Mouse (Mus musculus) thymus, adult 2 months (tissue): ENCODE measurements around the gene Spag4. TPM values are rescaled to one million over a fixed set of nuclear protein-coding genes. Genes with fewer than 3 reads are reported as not detected.
"Not testable (repeated sequence)": the region's sequence is repeated elsewhere in the genome, so short reads cannot be mapped to it uniquely, and the experiment has no call there.

ENCODE experiments used
- DNase-seq: peaks from one replicate; pipeline ENCODE4 v3.0.0; 2021
- H3K27ac ChIP-seq: fragments of 200-500 bp; 2 replicates; pipeline ENCODE4 v1.5.1; 2012; ENCODE audit warnings: low read length, control low read depth; ENCODE audit not compliant: control insufficient read depth, insufficient read depth
- H3K27me3 ChIP-seq: fragments of 200-500 bp; 2 replicates; pipeline ENCODE4 v1.6.1; 2012; ENCODE audit warnings: mild to moderate bottlenecking, low read length, moderate library complexity, mixed read lengths; ENCODE audit not compliant: control insufficient read depth, insufficient read depth
- H3K36me3 ChIP-seq: fragments of 200-500 bp; 2 replicates; pipeline ENCODE4 v1.6.1; 2012; ENCODE audit warnings: mild to moderate bottlenecking, low read length, moderate library complexity; ENCODE audit not compliant: control insufficient read depth, insufficient read depth
- H3K4me1 ChIP-seq: fragments of 200-500 bp; replicated peaks from 2 replicates; pipeline ENCODE4 v1.6.1; 2012; ENCODE audit warnings: low read length; ENCODE audit not compliant: control insufficient read depth, insufficient read depth
- H3K4me3 ChIP-seq: fragments of 200-500 bp; 2 replicates; pipeline ENCODE4 v1.5.1; 2012; ENCODE audit warnings: mild to moderate bottlenecking, low read length, control low read depth, moderate library complexity; ENCODE audit not compliant: control insufficient read depth, insufficient read depth
- CTCF ChIP-seq: fragments of 200-500 bp; IDR thresholded peaks from 2 replicates; pipeline ENCODE4 v1.5.1; 2012; ENCODE audit warnings: mild to moderate bottlenecking, control low read depth, low read length, moderate library complexity, borderline replicate concordance; ENCODE audit not compliant: control insufficient read depth, poor library complexity, insufficient read depth; ENCODE audit errors: extremely low read depth
- POLR2A ChIP-seq: fragments of 200-500 bp; IDR thresholded peaks from 2 replicates; pipeline ENCODE4 v1.6.1; 2012; ENCODE audit warnings: mild to moderate bottlenecking, low read length, control low read depth, moderate library complexity; ENCODE audit not compliant: control insufficient read depth, poor library complexity, insufficient read depth; ENCODE audit errors: extremely low read depth
- WGBS: fragments of 180-500 bp; shearing (Covaris S2); methylation state at CpG from one replicate; pipeline ENCODE4 v1.1.7; 2018; 5-methylcytosine and 5-hydroxymethylcytosine counted together
- polyA plus RNA-seq: library from polyadenylated mRNA; depleted of rRNA; stranded (reverse); fragments of >200 nt; gene quantifications from 2 replicates; pipeline ENCODE4 v1.2.3, GENCODE M21; 2012; rRNA removed

Spag4 gene
- polyA plus RNA-seq, 1 experiment: 3.8 TPM

DNA sequence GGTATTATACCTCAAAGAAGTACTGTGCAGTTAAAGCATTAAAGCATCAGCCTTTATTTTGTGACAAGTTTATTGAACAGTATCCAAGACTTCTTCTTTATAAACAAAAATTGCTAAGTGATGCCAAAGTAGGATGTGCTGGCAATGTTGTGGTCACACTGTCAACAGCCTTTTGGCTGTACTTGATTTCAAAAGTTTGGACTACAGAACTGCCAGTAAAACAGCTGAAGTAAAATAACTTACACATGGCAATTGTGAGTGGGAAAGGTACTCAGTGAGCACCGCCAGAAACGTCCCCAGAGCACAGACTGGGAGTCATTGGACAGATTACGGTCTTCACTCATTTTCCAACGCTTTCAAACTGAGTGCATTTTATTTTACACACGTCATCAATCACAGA lies 27.0 kb downstream of the Spag4 start:
- DNase-seq: no peak
- Histone ChIP-seq H3K27me3 (no peaks in the 10 kb centered on the region), H3K4me1 (no peaks in the 10 kb centered on the region), H3K4me3 (no peak overlapping the region), H3K36me3 (peaks cover 25% of the 10 kb centered on the region), H3K27ac (no peak overlapping the region)
- TF ChIP-seq POLR2A (no peak), CTCF (no peak)
- 92% methylated on average over 5 of the region's 5 CpGs for WGBS

- Histone ChIP-seq H3K27me3 (no peaks in the 10 kb centered on the region), H3K36me3 (no peaks in the 10 kb centered on the region), H3K27ac (peak overlapping the region; percentile 51; the same call in 1 of the 2 replicates), H3K4me3 (peak overlapping the region; percentile 87), H3K4me1 (peaks cover 5% of the 10 kb centered on the region)
- peak; percentile 25 for DNase-seq
- TF ChIP-seq CTCF (no peak), POLR2A (no peak)
- under 1% methylated on average over 16 of the region's 16 CpGs for WGBS
Measured at GRCm38 (mm10) chr2:156110627-156111357, 45.8 kb downstream of the Spag4 start.

DNA sequence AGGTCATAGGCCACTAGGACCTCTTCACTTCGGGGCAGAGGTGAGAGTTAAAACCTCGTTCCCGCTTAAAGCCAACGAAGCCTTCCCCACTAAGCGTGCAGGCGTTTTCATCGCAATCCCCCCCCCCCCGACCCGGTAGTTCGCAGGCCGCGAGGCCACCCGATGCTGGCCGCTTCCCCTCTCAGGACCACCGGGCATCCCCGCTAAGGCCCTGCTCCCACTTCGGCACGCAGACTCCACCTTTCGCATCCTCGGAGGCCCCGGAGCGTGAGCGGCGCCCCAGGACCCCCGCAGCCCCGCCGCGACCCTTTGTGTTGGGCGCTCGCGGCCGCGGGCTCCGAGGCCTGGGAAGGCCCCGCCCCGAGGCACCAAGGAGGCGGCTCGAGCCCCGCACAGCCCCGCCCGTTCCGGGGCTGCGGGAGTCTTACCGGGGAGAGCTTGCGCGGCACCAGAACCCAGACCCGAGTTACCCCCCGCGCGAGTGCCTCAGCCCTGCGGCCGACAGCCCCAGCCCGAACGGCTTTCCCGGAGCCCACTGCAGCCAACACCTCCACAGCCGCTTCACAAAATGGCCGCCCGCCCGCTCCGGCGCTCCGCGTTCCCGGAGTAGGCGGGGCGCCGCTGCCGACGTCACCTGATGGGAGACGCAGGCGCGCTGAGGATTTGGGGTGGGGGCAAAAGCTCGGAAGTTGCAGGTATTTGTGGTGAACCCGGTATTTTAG lies 46.5 kb downstream of the Spag4 start, which contains the start of the genes Cpne1 and Rbm12:
TSS of gene Cpne1 (minus strand) at position 608 of the 722 bp plus-strand sequence.
TSS of gene Rbm12 (minus strand) at position 621 of the 722 bp plus-strand sequence.
- H3K27ac ChIP-seq: peak within 1 kb of the TSS; percentile 51; the same call in 1 of the 2 replicates
- peak within 1 kb of the TSS; percentile 87 for H3K4me3 ChIP-seq
- WGBS: under 1% methylated on average over 73 of the region's 74 CpGs
- DNase-seq: peak; percentile 96
- peaks cover 5% of the 10 kb centered on the region for H3K4me1 ChIP-seq
- H3K36me3 ChIP-seq: no peaks in the 10 kb centered on the region
- TF ChIP-seq POLR2A: peak; percentile 92
- peak; percentile 54; the same call in 1 of the 2 replicates for TF ChIP-seq CTCF
- H3K27me3 ChIP-seq: no peaks in the 10 kb centered on the region

- not testable (repeated sequence) for H3K27me3 ChIP-seq, H3K36me3 ChIP-seq, DNase-seq, H3K4me1 ChIP-seq, H3K27ac ChIP-seq
- H3K4me3 ChIP-seq: peak overlapping the region; percentile 87; the same call in 1 of the 2 replicates
- 14% methylated on average over 5 of the region's 5 CpGs for WGBS
Measured at GRCm38 (mm10) chr2:156112080-156112423, 47.1 kb downstream of the Spag4 start.

DNA sequence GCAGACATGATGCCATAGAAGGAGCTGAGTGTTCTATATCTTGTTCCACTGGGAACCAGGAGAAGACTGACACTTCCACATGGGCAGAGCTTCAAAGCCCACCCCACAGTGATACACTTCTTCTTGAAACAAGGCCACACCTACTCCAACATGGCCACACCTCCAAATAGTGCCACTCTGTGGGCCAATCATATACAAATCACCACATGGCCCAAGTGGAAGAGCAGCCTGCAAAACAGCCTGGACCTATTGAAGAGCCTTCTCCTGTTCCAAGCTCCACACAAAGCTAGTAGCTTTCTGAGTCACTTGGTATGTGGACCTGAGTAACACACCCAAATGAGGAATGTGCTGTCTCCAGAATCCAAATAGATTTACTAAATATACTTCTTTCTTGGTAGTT lies 54.6 kb downstream of the Spag4 start:
- DNase-seq: no peak
- no peak overlapping the region for H3K4me3 ChIP-seq
- H3K27me3 ChIP-seq: no peaks in the 10 kb centered on the region
- no peak overlapping the region for H3K27ac ChIP-seq
- TF ChIP-seq POLR2A (no peak), CTCF (no peak)
- no peaks in the 10 kb centered on the region for H3K36me3 ChIP-seq
- H3K4me1 ChIP-seq: no peaks in the 10 kb centered on the region

Other genes starting within 250 kb of the Spag4 start
- 37.5 and 40.3 TPM in 2 replicates for gene BC029722, start 245.7 kb upstream of the Spag4 start, polyA plus RNA-seq
- 169 and 174 TPM in 2 replicates for gene Eif6, start 238.2 kb upstream of the Spag4 start, polyA plus RNA-seq
- 0.08 and 0.14 TPM in 2 replicates for gene Fam83c, start 230.3 kb upstream of the Spag4 start, polyA plus RNA-seq
- gene Uqcc1, start 134.9 kb upstream of the Spag4 start, polyA plus RNA-seq: 26.5 and 30.0 TPM in 2 replicates
- not detected in 2 replicates for gene Gm15557, start 124.4 kb upstream of the Spag4 start, polyA plus RNA-seq
- 0.23 and 0.31 TPM in 2 replicates for gene Gdf5, start 119.8 kb upstream of the Spag4 start, polyA plus RNA-seq
- gene Cep250, start 108.7 kb upstream of the Spag4 start, polyA plus RNA-seq: 31.6 and 36.7 TPM in 2 replicates
- gene 6430550D23Rik, start 57.2 kb upstream of the Spag4 start, polyA plus RNA-seq: 3.8 and 4.2 TPM in 2 replicates
- 273 and 293 TPM in 2 replicates for gene Ergic3, start 57.1 kb upstream of the Spag4 start, polyA plus RNA-seq
- 0.08 and 0.22 TPM in 2 replicates for gene Fer1l4, start 12.2 kb upstream of the Spag4 start, polyA plus RNA-seq
- gene Cpne1, start 46.8 kb downstream of the Spag4 start, polyA plus RNA-seq: 237 and 273 TPM in 2 replicates
- 67.2 and 72.4 TPM in 2 replicates for gene Rbm12, start 46.8 kb downstream of the Spag4 start, polyA plus RNA-seq
- gene Gm28036, start 61.9 kb downstream of the Spag4 start, polyA plus RNA-seq: 7.1 and 7.5 TPM in 2 replicates
- 214 and 241 TPM in 2 replicates for gene Romo1, start 78.9 kb downstream of the Spag4 start, polyA plus RNA-seq
- gene Nfs1, start 79.0 kb downstream of the Spag4 start, polyA plus RNA-seq: 52.7 and 53.8 TPM in 2 replicates
- 145 and 182 TPM in 2 replicates for gene Rbm39, start 115.1 kb downstream of the Spag4 start, polyA plus RNA-seq
- gene Phf20, start 131.3 kb downstream of the Spag4 start, polyA plus RNA-seq: 23.1 and 25.2 TPM in 2 replicates
- gene Cnbd2, start 247.1 kb downstream of the Spag4 start, polyA plus RNA-seq: 0.94 and 1.6 TPM in 2 replicates
- gene Scand1, start 247.5 kb downstream of the Spag4 start, polyA plus RNA-seq: 326 and 425 TPM in 2 replicates